Mouse (Mus musculus) CD4-positive, CD25-positive, alpha-beta regulatory T cell, adult 2 months (primary cell): ENCODE measurements around the gene Timm8b.

ENCODE experiments used
- DNase-seq: peaks from one replicate; pipeline ENCODE4 v3.0.0-alpha.2; 2012; ENCODE audit warnings: low read depth, low spot score

The Timm8b gene

DNA sequence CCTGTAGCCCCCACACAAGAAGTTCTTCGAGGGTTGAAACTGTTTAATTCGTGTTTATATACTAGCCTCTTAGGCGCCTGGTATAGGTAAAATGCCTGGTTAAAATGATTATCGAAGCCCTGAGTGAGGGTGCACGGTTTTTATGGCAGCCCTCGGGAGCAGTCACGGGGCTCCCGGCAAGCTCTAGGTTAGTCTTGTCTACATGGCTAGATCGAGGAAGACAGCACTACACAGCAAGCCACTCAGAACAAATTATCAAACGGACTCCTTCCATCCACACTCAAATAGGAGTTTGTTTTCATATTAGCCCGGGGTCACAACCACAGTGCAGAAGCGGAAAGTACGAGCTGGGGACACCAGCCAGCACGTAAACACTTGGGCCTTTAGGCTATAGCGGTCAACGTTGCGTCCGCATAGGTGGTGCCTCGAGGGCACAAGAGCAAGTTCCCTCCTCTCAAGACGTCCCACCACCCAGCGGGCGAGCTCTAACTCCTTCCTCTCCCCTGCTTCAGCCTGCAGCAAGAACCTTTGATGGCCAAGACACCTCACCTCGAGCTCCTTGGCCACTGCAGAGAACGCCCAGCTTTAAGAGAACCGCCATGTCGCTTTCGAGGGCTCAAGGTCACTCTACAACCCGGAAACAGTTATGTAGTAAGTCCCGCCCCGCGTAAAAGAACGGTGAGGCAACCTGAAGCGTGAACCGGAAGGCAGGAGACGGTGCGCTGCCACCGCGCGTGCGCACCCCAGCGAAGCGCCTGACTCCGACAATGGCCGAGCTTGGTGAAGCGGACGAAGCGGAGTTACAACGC lies at the start of gene Timm8b, which contains the start of gene Sdhd:
Gene Timm8b (plus strand): TSS at position 722 of the 809 bp plus-strand sequence.
Gene Sdhd (minus strand): TSS at position 624 of the 809 bp plus-strand sequence.
- DNase-seq = peak; percentile 97

- DNase-seq = peak; percentile 62
These were observed 49.2 kb upstream of the Timm8b start, which contains the start of gene Il18 for GRCm38 (mm10) chr9:50554241-50555093. Il18 (plus strand) TSS chr9:50554827.

DNA sequence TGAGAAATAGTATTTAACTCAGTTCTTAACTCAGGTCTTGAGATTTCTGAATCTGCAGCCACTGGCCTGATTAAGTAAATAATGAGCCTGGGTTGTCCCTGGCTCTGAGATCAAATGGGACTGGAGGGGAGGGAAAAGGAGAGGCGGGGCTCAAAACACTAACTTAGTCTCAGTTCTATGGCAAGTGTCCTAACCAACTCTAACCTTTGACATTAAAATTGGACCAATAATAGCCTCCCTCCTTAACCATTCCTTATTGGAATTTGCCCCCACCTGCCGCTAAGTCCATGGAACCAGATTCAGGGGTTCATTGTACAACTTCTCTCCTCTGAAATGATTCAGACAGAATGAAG lies 48.6 kb upstream of the Timm8b start, which contains the start of gene Bco2:
Gene Bco2 (minus strand): TSS at position 88 of the 353 bp plus-strand sequence.
- no peak for DNase-seq

DNA sequence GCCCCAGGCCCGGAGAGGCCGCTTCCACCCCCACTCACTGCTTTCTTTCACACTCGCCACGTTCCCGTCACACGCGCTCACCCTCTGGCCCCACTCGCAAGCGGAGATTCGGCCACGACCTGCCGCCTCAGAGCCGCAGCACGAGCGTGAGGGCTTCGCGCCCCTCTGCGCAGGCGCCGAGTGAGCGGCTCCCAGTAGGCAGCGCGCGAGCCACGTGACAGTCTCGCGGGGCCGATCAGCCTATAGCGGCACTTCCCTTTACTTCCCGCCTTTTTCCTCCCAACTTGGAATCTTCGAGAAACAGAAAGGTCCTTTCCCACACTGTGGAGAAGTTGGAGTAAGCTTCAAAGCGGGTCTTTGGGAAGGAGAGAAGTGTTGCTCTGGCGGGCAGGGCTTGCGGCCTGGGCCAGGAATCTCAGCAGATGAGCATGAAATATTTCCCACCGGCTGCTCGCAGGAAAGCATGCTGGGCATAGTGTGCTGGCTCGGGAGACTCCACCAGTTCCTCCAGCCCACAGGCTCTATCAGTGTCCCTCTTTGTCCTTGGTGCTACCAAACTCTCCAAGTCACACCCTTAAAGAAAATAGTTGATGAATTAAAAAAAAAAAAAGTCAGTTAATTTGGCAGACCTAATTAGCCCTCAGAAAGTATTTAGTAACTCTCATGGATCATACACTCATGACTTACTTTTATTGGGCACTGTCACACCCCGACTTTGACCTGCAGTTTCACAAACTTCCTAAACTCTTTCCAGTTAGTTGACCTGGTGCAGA lies 42.4 kb upstream of the Timm8b start, which contains the start of gene Tex12:
Gene Tex12 (minus strand): TSS at position 181 of the 773 bp plus-strand sequence.
- no peak for DNase-seq

DNA sequence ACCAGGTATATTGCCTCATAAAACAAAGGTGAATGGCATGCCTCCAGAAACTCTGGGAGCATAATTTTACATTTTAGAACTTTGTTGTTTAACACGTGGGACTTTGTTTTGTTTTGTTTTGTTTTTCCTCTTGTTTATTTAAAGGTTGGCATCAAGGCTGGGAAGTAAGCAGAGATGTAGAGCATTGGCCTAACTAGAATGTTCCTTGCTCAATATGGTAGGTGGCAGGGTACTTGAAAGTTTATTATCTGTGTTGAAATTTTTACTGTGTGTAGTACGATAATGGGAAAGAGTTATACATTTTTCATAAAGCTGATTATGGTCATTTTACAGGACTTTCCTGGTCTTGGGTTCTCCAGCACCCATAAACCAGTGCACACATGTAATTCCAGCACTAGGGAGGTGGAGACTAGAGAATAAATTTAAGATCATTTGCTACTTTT lies 41.8 kb upstream of the Timm8b start:
- no peak for DNase-seq

- DNase-seq = no peak
These were observed 38.5 kb upstream of the Timm8b start for GRCm38 (mm10) chr9:50565173-50565572.

- DNase-seq = no peak
These were observed 37.8 kb upstream of the Timm8b start for GRCm38 (mm10) chr9:50565940-50566339.

DNA sequence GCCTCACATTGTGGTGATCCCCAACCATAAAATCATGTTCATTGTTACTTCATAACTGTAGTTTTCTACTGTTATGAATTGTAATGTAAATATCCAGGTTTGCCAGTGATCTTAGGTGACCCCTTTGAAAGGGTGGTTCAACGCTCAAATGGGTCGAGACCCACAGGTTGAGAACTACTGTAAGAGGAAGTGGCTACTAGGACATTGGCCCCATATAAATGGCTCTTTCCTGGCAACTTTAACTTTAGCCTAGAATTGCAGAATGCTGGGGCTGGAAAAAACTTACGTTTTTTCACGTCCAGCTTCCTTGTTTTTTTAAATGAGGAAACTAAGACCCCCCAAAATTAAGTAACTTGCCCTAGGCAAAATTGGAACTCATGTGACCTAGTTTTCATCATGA lies 36.3 kb upstream of the Timm8b start:
- no peak for DNase-seq

DNA sequence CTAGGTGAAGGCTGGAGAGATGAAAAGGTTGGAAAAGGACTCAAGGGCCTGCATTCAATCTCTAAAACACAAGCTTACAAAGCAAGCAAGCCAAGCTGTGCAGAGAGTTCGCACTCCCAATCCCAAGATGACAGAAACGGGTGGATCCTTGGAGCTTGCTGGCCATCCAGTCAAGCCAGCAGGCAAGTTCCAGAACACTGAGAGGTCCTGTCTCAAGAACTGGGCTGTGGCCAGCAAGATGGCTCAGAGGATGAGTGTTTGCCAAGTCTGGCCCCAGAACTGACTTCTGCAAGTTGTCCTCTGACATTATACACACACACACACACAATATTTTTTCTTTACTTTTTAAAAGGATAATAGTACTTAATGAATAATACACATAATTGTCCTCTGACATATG lies 35.8 kb upstream of the Timm8b start:
- DNase-seq = no peak

- no peak for DNase-seq
These were observed 33.8 kb upstream of the Timm8b start for GRCm38 (mm10) chr9:50569599-50570525.

GRCm38 (mm10) chr9:50580370-50580769 lies 23.3 kb upstream of the Timm8b start:
- no peak for DNase-seq

DNA sequence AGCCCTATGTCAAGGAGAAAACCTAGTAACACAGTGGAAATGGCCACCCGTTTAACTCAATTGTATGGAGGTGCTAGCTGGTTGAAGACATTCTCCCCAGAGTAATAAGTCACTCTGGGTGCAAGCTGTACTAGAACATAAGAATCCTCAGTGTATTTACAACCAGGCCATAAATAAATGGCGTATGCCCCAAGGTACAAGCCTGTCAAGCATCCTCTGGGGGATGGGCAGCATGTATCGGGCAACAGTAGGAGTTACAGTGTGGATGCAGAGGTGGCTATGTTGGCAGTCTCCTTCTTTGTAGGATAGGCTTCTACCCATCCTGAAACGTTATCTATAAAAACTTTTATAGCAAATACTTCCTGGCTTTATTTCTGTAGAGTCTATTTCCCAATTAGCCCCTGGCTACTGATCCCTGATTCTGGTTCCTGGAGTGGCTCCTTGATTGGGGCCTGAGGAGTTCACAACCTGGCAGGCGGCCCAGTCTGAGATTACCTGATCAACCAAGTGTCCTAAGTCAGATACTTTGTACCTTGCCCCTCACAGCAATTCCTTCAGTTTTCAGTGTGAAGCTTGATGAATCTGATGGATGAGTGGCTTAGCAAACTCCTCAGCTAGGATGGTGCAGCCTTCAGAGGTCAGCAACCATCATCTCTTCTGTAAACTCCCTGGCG lies 18.4 kb upstream of the Timm8b start:
- DNase-seq = no peak

DNA sequence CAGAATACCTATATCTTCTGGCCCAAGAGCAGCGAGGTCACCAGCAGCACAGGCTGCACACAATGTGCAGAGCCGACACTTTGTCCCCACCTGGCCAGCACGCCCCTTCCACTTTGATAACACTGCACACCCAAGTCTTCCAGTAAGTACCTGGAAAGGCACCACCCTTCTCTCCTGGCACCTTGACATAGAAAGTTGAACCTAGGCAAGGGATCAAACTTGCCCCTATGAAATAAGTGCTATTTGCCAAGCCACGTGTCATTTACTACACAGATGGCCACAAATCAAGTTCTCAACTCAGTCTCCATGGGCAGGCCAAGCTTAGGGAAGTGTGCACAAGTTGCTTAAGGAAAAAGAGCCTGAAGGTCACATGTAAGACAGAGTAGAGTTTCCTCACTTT lies 16.8 kb upstream of the Timm8b start:
- no peak for DNase-seq

- DNase-seq = peak; percentile 24
These were observed 12.7 kb upstream of the Timm8b start for GRCm38 (mm10) chr9:50590856-50591518.

DNA sequence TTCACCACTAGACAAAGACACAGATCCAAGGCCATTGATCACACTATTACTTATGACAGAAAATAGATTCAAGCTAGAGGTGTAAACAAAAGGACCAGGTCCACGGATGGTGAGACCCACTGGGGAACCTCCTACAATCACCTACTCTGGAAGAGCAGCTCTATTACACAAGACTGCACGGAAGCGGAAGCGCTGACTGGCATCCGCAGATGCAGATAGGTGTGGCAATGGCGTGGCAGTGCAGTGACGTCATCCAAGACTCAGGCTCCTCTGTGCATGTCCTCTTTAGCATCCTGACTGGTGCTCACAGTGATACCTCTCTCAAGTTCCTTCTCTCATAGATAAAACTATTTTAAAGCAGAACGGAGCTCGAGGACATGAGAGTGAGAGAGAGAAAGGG lies 10.8 kb upstream of the Timm8b start:
- no peak for DNase-seq

DNA sequence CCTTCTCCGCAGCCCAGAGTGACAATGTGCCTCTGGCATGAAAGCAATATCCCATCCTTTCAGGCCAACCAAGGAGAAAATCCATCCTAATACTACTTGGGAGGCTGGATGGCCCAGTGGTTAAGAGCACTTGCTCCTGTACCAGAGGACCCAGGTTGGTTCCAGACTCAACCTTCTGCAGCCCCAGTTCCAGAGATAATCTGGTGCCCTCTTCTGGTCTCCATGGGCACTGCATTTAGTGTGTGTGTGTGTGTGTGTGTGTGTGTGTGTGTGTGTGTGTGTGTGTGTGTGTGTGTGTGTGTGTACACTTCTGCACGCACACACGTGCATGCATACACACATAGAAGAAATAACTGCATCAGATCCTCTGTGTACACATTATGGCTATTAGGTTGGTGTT lies 10.2 kb upstream of the Timm8b start:
- peak; percentile 73 for DNase-seq

- no peak for DNase-seq
These were observed 8.8 kb upstream of the Timm8b start for GRCm38 (mm10) chr9:50594794-50595417.

- DNase-seq = no peak
These were observed 6.7 kb upstream of the Timm8b start for GRCm38 (mm10) chr9:50596973-50597372.

DNA sequence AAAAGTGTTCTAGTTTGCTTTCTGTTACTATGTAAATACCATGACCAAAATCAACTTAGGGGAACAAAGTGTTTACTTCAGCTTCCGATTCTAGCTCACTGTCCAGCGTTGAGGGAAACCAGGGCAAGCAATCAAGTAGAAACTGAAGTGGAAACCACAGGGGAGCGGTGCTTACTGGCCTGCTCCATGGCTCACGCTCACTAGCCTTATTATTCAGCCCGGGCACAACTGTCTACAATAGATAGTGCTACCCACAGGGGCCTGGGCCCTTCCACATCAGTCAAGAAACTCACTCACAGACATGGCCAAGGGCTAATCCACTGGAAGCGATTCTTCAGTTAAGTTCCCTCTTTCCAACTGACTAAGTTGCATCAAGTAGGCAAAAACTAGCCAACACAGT lies 2.2 kb upstream of the Timm8b start:
- DNase-seq = no peak
